Mouse (Mus musculus) ES-Bruce4 (cell line): ENCODE measurements at regions not wholly inside any gene's neighbourhood (a gene's known extent, or its start where the extent isn't known, plus 50 kb on each side); places are given as distances from the start of the nearest gene placed in this dataset.

Experiments
- CTCF ChIP-seq: IDR thresholded peaks from one replicate; pipeline ENCODE4 v1.8.1; 2011; ENCODE audit warnings: low read depth, low read length
- EP300 ChIP-seq: IDR thresholded peaks from 2 replicates; pipeline ENCODE4 v1.6.1; 2011; ENCODE audit warnings: low read depth, low read length; ENCODE audit not compliant: insufficient read depth
- POLR2A ChIP-seq: IDR thresholded peaks from one replicate; pipeline ENCODE4 v1.8.1; 2011; ENCODE audit warnings: low read length; ENCODE audit not compliant: insufficient read depth

GRCm38 (mm10) chr6:100117084-100117483 is 170.2 kb downstream of the Rybp start:
- TF ChIP-seq CTCF (no peak), POLR2A (no peak), EP300 (no peak)
